Mouse (Mus musculus) gastrocnemius, adult 2 months (tissue): ENCODE data around the gene Nlk. TPM values are rescaled to one million over a fixed set of nuclear protein-coding genes. Genes with fewer than 3 reads are reported as not detected.
A peak's percentile ranks its signal among the peaks of the same experiment; 100 is the strongest.
"Not testable (repeated sequence)": the region's sequence is repeated elsewhere in the genome, so short reads cannot be mapped to it uniquely, and the experiment has no call there.

Experiments
- DNase-seq: peaks from one replicate; pipeline ENCODE4 v3.0.0; 2022
- H3K27ac ChIP-seq: fragments of 200-600 bp; 2 replicates; pipeline ENCODE4 v1.8.1; 2022; ENCODE audit warnings: mild to moderate bottlenecking
- H3K4me3 ChIP-seq: fragments of 200-600 bp; 2 replicates; pipeline ENCODE4 v1.8.1; 2022; ENCODE audit warnings: mild to moderate bottlenecking, moderate library complexity
- CTCF ChIP-seq: fragments of 200-600 bp; IDR thresholded peaks from 2 replicates; pipeline ENCODE4 v1.8.1; 2022; ENCODE audit warnings: antibody characterized with exemption, mild to moderate bottlenecking, moderate library complexity
- intact Hi-C: fragments of 180-260 bp; cut with DNase I; formaldehyde crosslinking; loops from one replicate; pipeline ENCODE4 v1.15.1; 2025
- total RNA-seq, 2 experiments: library from RNA; stranded (reverse); gene quantifications; 2 replicates each; pipeline ENCODE4 v1.2.3; 2021

Nlk gene
- total RNA-seq, 2 experiments from 2014 or later: 8.1 to 10.0 TPM

DNA sequence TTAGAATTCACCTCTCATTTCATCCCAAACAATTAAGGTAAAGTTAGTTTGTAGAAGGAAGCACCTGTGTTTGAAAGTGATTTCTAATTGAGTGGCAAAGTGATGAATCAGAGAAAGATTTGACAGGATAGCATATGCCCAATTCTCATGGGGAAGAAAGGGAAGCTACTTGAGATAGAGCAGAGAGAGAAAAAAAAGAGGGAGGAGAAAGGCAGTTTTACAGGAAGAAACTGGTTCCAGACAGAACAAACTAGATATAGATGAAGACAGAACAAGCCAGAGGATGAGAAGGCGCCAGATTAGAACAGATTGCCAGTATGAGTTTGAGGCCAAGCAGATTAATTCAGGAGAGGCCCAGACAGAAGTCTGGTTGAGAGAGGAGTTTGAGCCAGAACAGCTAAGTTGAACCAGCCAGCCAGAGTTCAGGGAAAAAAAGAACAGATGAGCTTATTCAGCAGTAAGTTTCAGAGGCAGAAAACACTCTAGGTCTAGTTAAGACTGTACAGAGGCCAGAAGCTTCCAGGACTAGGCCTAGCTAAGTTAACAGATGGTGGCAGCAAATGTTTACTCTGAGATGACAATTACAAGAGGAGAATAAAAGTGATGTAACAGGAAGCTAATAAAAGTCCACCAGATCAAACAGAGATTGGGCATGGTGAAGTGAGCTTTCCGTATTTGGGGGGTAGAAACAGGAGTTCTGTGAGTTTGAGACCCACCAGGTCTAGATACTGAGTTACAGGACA lies 149.3 kb downstream of the Nlk start:
- intact Hi-C loops: no loop called here
- DNase-seq: no peak
- Histone ChIP-seq H3K27ac (no peak overlapping the region), H3K4me3 (no peak overlapping the region)
- TF ChIP-seq CTCF: no peak

DNA sequence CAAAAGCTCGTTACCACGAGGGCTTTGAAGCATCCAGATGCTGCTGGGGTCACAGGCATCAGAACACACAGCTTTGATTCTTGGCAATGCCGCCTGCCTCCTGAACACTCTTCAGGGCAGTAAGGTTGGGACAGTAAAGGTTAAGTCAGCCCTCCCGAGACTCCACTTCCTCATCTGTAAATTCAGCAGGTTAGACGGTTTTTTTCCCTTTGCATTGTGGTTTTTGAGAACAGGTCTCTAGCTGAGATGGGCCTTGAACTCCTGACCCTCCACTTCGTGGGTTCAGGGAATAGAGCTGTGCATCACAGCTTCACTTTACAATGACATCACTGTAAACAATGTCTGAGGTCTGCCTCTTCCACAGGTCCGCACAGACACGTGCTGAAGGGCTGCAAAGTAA lies 152.0 kb downstream of the Nlk start:
- H3K4me3 ChIP-seq: no peak overlapping the region
- TF ChIP-seq CTCF: no peak
- intact Hi-C loops: no loop called here
- no peak for DNase-seq
- no peak overlapping the region for H3K27ac ChIP-seq

DNA sequence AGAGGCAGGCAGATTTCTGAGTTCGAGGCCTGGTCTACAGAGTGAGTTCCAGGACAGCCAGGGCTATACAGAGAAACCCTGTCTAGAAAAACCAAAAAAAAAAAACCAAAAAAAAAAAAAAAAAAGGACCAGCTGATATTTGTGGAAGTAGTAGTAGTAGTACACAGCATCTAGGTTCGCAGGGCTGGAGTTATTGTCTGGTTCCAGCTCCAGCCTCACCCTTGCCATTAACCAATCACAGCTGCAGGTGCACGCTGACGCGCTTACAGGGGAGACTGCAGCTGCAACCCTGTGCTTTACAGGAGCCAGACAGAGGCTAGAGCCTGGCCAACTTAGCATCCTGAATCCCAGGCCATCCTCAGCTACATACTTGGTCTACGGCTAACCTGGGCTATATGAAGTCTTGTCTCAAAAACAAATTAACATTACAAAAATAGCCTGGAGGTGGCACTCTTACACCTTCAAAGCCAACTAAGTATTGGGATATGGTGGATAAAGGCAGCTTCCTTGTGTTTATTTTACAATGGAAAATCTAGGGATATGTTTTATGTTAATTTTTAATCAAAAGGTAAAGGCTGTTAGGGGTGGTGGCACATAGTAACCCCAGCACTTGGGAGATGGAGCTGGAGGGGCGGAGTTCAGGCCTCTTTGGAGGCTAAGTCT lies 152.6 kb downstream of the Nlk start:
- no peak for DNase-seq
- Histone ChIP-seq H3K27ac (no peak overlapping the region), H3K4me3 (no peak overlapping the region)
- TF ChIP-seq CTCF: no peak
- intact Hi-C loops: no loop called here

DNA sequence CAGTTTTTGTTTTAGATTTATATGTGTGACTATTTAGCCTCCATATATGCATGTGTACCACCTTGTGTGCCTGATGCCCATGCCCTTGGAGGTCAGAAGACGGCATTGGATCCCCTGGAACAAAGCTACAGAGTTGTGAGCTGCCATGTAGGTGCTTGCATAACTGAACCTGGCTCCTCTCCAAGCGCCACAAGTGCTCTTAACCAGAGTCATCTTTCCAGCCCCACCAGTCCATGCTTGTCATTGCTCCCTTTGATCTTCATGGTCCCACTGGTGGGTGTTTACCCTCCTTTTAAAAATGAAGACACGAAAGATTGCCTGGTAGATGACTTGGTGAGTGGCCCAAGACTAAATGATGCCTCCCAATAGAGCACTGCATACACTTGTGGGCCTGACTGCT lies 156.8 kb downstream of the Nlk start:
- TF ChIP-seq CTCF: no peak
- intact Hi-C loops: no loop called here
- H3K27ac ChIP-seq: no peak overlapping the region
- H3K4me3 ChIP-seq: no peak overlapping the region
- DNase-seq: no peak

DNA sequence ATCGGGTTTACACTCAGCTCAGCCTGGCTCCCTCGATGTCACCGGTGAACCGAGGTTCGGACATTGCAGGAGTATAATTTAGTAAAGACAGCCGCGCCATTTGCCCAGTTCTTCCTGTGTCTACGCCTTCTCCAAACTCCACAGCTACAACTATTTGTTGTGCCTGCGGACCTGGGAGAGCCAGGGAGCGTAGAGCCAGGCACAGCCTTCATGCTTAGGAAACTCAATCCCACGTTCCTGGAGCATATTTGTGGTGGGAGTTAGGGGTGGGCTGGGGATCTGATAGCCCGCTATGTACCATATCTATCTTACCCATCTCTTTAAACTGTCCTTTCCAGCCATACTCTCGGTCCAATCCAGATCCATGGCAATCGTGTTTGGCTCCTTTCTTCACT lies 160.5 kb downstream of the Nlk start:
- intact Hi-C loops: no loop called here
- no peak for DNase-seq
- Histone ChIP-seq H3K27ac (peak overlapping the region; percentile 97), H3K4me3 (peak overlapping the region; percentile 98)
- TF ChIP-seq CTCF: no peak

DNA sequence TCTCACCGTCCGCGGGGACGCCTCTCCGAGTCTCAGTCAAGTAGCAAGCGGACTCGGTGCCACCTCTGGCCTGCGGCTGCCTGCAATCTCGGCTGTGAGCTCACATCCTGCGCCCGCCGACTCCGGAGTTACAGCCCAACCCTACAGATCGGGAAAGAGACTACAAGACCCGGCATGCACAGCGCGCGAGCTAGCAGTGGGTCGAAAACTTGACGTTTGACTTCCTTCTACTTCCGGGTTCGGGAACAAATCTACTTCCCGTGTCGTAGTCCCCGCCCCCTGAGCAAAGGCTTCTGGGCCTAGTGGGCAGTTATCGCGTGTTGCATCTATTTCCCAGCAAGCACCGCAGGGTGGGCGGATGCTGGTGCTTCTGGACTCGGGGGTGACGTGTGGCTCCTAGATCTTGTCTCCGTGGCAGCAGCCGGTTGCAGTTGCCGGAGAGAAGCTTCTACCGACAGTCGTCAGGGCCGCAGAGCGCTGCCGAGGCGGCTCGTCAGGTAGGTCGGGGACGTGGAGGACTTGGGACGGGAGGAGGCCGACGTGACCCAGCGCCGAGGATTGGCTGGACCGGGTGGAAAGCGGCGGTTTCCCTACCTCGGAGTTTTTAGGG lies 161.0 kb downstream of the Nlk start, which contains the start of the genes Tnfaip1 and Ift20:
Gene Tnfaip1 (minus strand): TSS at position 253 of the 610 bp plus-strand sequence.
Gene Ift20 (plus strand): TSS at position 282 of the 610 bp plus-strand sequence.
- peak; percentile 98 for DNase-seq
- Histone ChIP-seq H3K4me3 (peak within 1 kb of the TSS; percentile 98), H3K27ac (peak within 1 kb of the TSS; percentile 97)
- TF ChIP-seq CTCF: no peak
- intact Hi-C loops: no loop called here

DNA sequence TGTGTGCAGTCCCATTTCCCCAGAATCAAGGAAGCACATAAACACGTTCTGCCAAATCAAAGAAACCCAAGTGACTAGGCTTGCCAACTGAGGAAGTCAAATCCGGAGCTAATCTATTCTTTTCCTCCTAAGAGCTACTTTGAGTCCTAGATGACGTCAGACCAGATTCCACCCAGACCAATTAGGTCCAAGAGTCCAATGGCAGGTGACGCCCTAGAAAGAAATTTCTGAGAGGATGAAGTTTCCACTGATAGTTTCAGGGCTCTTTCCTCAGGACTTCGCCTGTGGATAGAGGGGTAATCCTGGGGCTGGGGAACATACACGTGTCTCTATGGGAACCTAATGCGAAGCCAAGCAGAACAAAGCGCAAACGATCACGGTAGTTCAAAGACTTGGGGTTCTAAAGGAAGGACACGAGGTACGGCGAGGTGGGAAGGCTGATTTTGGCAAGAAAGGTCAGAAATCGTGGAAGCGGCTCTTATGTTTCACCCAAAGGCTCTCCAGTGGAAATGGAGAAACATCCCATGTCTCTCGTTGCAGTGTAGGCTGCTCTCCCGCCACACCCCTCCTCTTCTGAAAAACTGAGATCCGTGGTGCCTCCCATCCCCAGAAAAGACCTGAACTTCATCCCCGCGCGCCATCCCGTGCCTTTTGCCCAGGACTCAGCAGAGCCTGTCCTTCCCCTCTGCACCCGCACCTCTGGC lies 161.6 kb downstream of the Nlk start:
- DNase-seq: no peak
- intact Hi-C loops: loop anchor here (2.0 kb wide), 1 partner anchor 23 kb away; the partner anchor contains the start of genes Poldip2 and Tmem199
- Histone ChIP-seq H3K4me3 (peak overlapping the region; percentile 98), H3K27ac (peak overlapping the region; percentile 97)
- TF ChIP-seq CTCF: no peak

DNA sequence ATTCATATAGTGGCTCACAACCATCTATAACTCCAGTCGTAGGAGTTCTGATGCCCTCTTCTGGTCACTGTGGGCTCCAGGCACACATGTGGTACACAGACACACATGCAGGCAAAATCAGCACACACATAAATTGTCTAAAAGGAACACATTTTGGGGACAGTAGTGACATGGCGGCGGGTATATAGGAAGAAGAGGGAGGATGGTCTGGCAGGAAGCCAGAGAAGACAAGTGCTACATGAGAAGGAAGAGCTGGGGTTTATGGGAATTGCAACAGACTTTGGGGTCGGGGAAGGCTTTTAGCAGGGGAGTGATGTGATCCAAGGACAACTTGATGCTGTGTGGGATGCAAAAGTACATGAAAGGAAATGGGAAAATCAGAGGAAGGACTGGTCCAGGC lies 162.7 kb downstream of the Nlk start:
- no peak for DNase-seq
- peak overlapping the region; percentile 98 for H3K4me3 ChIP-seq
- intact Hi-C loops: loop anchor here (2.0 kb wide), 1 partner anchor 22 kb away; the partner anchor contains the start of genes Poldip2 and Tmem199
- peak overlapping the region; percentile 97 for H3K27ac ChIP-seq
- TF ChIP-seq CTCF: peak; percentile 11; the same call in 1 of the 2 replicates

DNA sequence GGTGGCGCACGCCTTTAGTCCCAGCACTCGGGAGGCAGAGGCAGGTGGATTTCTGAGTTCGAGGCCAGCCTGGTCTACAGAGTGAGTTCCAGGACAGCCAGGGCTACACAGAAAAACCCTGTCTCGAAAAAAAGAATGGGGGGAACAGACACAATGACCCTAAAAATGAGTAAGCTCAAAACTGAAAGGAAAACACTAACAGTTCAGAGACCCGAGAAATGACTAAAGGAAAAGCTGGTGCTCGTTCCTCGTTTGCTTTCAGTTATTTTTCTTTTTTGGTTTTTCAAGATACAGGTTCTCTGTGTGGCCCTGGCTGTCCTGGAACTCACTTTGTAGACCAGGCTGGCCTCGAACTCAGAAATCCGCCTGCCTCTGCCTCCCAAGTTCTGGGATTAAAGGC lies 165.7 kb downstream of the Nlk start:
- intact Hi-C loops, DNase-seq: not testable (repeated sequence)
- H3K4me3 ChIP-seq: peak overlapping the region; percentile 48
- peak overlapping the region; percentile 80 for H3K27ac ChIP-seq

DNA sequence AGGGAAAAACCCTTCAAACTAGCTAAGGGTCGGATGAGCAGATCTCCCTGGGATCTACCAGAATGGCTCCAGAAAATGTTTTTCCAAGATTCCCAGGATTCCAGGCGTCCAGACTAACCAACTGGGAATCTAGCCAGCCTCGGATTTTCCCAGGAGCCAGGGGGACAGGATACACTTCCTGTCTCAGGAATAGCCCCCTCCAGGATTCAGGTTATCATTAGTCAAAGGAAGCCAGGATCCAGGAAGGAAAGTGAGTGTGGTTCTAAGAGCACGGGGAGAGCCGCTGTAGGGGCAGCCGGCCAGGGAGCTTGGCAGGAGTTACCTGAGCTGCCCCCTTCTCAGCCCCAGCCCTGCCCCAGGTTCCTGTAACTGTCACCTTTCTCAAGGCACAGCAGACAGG lies 166.1 kb downstream of the Nlk start:
- H3K4me3 ChIP-seq: peak overlapping the region; percentile 48
- peak; percentile 54 for DNase-seq
- intact Hi-C loops: no loop called here

DNA sequence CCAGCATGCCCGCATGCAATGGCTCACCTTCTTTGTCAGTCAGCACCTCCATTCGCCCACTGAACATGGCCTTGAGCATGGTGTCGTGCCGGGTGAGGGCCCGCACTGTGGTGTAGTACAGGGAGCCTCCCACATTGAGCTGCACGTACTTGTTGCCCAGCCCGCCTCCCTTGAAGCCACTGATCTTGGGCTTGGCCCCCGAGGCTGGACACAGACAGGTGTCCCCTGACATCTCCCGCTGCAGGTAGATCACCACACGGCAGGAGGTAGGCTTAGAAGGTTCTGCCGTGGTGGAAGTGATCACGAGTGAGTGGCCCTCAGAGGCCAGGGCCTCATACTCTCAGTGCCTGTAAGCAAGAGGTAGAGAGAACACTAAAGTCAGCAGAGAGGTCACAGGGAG lies 167.2 kb downstream of the Nlk start:
- no peak for TF ChIP-seq CTCF
- no peak for DNase-seq
- H3K27ac ChIP-seq: peak overlapping the region; percentile 80
- H3K4me3 ChIP-seq: peak overlapping the region; percentile 13; the same call in 1 of the 2 replicates
- intact Hi-C loops: no loop called here

More for the DNA sequence above, 166.1 kb downstream of the Nlk start:
- H3K27ac ChIP-seq: peak overlapping the region; percentile 80
- no peak for TF ChIP-seq CTCF

DNA sequence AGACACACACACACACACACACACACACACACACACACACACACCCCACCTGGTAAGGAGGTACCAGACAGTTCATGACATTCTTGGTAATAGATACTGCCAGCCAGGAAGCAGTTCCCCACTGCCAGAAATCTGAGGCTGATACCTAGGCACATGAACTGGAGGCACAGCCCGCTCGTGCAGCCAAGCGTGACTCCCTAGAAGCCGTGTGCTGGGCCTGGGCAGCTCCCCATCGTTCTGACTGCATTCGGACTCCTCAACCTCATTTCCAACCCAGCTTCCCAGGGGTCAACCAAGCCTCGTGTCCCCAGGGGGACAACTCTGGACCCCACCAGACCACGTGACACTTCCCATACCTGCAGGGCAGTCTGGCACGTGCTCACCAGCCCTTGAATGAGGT lies 168.5 kb downstream of the Nlk start:
- no peak overlapping the region for H3K27ac ChIP-seq
- no peak overlapping the region for H3K4me3 ChIP-seq
- no peak for DNase-seq
- intact Hi-C loops: no loop called here
- no peak for TF ChIP-seq CTCF

DNA sequence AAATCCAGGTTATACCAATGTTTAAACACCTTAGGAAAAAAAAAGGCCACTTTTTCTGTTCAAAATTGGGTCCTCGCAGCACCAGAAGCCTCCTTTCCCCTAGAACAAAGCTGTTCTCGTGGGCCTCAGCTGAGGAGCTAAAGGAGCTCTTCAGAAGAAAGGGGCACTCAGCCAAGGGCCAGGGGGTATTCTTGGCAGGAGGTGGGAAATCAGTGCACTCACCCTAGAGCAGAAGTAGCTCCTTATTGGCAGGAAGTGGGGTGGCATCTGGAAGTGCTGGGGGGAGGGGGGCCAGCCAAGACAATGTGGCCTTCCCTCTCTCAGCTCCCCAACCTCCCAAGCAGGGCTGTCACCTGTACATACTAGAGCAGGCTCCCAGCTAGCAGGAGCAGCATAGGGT lies 172.3 kb downstream of the Nlk start:
- TF ChIP-seq CTCF: no peak
- no peak for DNase-seq
- H3K4me3 ChIP-seq: no peak overlapping the region
- H3K27ac ChIP-seq: no peak overlapping the region
- intact Hi-C loops: no loop called here
